Mouse (Mus musculus): ENCODE measurements around the gene Rps6.
A peak's percentile ranks its signal among the peaks of the same experiment; 100 is the strongest.
"Not testable (repeated sequence)": the region's sequence is repeated elsewhere in the genome, so short reads cannot be mapped to it uniquely, and the experiment has no call there.

Rps6 gene

GRCm38 (mm10) chr4:86852018-86852417 lies 5.2 kb downstream of the Rps6 start:
- peak; percentile 5 for DNase-seq (ENCODE audit: low spot score)

- DNase-seq (ENCODE audit: low spot score): no peak
These were observed 5.9 kb downstream of the Rps6 start for GRCm38 (mm10) chr4:86851331-86851730.

- no peak for DNase-seq (ENCODE audit: low spot score)
These were observed 10.0 kb downstream of the Rps6 start for GRCm38 (mm10) chr4:86847246-86847645.

GRCm38 (mm10) chr4:86845384-86845783 lies 11.8 kb downstream of the Rps6 start:
- no peak for DNase-seq (ENCODE audit: low spot score)

- not testable (repeated sequence) for DNase-seq (ENCODE audit: low spot score)
These were observed 16.1 kb downstream of the Rps6 start for GRCm38 (mm10) chr4:86841141-86841540.

GRCm38 (mm10) chr4:86831896-86832295 lies 25.3 kb downstream of the Rps6 start:
- DNase-seq (ENCODE audit: low spot score): no peak

GRCm38 (mm10) chr4:86825143-86825542 lies 32.1 kb downstream of the Rps6 start:
- DNase-seq (ENCODE audit: low spot score): no peak

GRCm38 (mm10) chr4:86823169-86823568 lies 34.0 kb downstream of the Rps6 start:
- peak; percentile 75 for DNase-seq (ENCODE audit: low spot score)

GRCm38 (mm10) chr4:86814850-86815249 lies 42.4 kb downstream of the Rps6 start:
- no peak for DNase-seq (ENCODE audit: low spot score)

GRCm38 (mm10) chr4:86810604-86811003 lies 46.6 kb downstream of the Rps6 start:
- DNase-seq (ENCODE audit: low spot score): peak; percentile 35

All from embryo, embryonic 10.5 days (tissue).